Mouse (Mus musculus) lung, postnatal 0 days (tissue): ENCODE results near the gene Vipr1.

ENCODE experiments used
- CTCF ChIP-seq: IDR thresholded peaks from 2 replicates; pipeline ENCODE4 v1.5.1; 2016; ENCODE audit warnings: antibody characterized with exemption, mild to moderate bottlenecking
- EP300 ChIP-seq: IDR thresholded peaks from 2 replicates; pipeline ENCODE4 v1.6.1; 2016; ENCODE audit warnings: antibody characterized with exemption, mild to moderate bottlenecking, control low read depth

DNA sequence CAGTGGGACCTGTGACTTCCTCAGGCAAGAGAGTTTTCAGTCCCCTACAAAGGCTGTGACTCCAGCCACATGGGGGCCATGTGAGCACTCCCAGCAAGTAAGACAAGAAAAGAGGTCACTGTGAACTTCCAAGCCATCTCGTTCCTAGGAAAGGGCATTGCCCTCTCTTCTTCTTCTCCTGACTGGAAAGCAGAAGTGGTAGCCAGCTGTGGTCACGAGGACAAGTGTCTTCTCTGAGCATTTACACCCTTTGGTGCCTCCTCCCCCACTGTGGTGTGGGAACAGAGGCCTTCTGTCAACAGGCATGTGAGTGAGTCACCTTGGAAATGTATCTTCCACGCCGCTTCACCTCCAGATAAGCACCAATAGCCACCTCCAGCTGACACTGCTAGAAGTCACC lies 10.6 kb upstream of the Vipr1 start:
- TF ChIP-seq EP300: no peak
- TF ChIP-seq CTCF: no peak
